Mouse (Mus musculus): Measurements from ENCODE around the gene Nubpl. TPM values are rescaled to one million over a fixed set of nuclear protein-coding genes. Genes with fewer than 3 reads are reported as not detected.

The Nubpl gene
- polyA plus RNA-seq, 1 experiment from 2014 or later, result 8.5 TPM

- Histone ChIP-seq H3K4me2 (no peak overlapping the region), H3K36me3 (no peaks in the 10 kb centered on the region), H3K9ac (no peak overlapping the region), H3K27me3 (no peaks in the 10 kb centered on the region), H3K4me1 (replicated peaks) (no peaks in the 10 kb centered on the region), H3K9me3 (no peaks in the 10 kb centered on the region), H3K27ac (no peak overlapping the region), H3K4me3 (no peak overlapping the region)
- WGBS, result 89% methylated on average over 2 of the region's 2 CpGs
- ATAC-seq (ENCODE audit: low FRiP score), result no peak
Measured at GRCm38 (mm10) chr12:52302961-52303360, 205.4 kb downstream of the Nubpl start.

DNA sequence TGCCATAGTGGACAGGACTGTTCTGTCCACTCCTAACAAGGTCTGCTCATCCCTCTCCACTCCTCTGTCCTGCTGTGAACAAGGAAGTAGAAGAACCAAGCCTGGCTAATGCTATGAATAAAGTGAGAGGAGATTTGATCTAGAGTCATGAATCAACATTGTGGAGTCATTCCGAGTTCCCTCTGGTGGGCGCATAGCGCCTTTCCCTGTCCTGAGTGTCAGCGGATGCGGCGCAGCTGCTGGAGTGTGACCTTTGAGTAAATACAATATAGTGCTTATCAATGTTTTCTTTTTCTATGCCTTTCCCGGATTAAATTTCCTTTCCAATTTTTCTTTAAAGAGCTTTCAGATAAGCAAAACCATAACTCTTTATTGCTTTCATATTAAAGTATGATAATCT lies 208.8 kb downstream of the Nubpl start:
- Histone ChIP-seq H3K9me3 (no peaks in the 10 kb centered on the region), H3K27ac (no peak overlapping the region), H3K4me2 (no peak overlapping the region), H3K27me3 (no peaks in the 10 kb centered on the region), H3K4me1 (replicated peaks) (no peaks in the 10 kb centered on the region), H3K4me3 (no peak overlapping the region), H3K9ac (no peak overlapping the region), H3K36me3 (no peaks in the 10 kb centered on the region)
- WGBS, result 93% methylated on average over 7 of the region's 7 CpGs
- ATAC-seq (ENCODE audit: low FRiP score), result no peak

DNA sequence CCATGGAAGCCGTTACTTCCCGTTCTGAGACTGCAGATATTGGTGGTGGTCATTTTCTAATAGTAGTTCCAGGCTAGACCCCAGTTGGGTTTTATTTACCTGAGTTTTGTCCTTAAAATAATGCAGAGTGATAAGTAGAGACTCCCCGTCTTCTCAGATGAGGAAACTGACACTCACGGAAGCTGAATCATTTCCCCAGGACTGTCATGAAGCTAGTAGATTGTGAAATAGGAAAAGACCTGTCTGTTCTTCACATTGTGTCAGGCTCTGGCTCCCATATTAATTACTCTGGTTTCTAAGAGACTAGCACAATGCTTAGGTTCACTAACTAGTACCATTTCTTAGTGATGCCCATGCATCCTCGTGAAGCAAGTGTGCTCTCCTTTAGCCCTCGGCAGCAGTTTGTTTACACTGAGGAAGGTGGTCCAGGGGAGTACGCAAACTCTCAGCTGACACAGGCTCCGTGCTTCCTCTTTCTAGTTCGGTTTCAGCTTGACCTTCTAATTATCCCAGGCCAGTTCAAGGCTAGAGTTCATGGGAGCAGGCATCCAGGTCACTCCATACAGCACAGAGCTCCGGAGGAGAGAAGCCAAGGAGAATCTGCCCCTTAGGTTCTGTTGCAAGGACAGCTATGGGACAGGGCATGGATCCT lies 209.9 kb downstream of the Nubpl start:
- H3K36me3 ChIP-seq, result no peaks in the 10 kb centered on the region
- H3K4me3 ChIP-seq, result no peak overlapping the region
- no peaks in the 10 kb centered on the region for H3K27me3 ChIP-seq
- WGBS, result 82% methylated on average over 10 of the region's 10 CpGs
- H3K9ac ChIP-seq, result no peak overlapping the region
- no peaks in the 10 kb centered on the region for H3K9me3 ChIP-seq
- no peak overlapping the region for H3K27ac ChIP-seq
- H3K4me2 ChIP-seq, result no peak overlapping the region
- H3K4me1 ChIP-seq (replicated peaks), result no peaks in the 10 kb centered on the region
- ATAC-seq (ENCODE audit: low FRiP score), result no peak

GRCm38 (mm10) chr12:52308628-52309027 lies 211.1 kb downstream of the Nubpl start:
- 95% methylated on average over 7 of the region's 7 CpGs for WGBS
- H3K4me3 ChIP-seq, result no peak overlapping the region
- no peaks in the 10 kb centered on the region for H3K4me1 ChIP-seq (replicated peaks)
- H3K9ac ChIP-seq, result no peak overlapping the region
- H3K4me2 ChIP-seq, result no peak overlapping the region
- no peaks in the 10 kb centered on the region for H3K9me3 ChIP-seq
- H3K27me3 ChIP-seq, result no peaks in the 10 kb centered on the region
- ATAC-seq (ENCODE audit: low FRiP score), result no peak
- no peaks in the 10 kb centered on the region for H3K36me3 ChIP-seq
- H3K27ac ChIP-seq, result no peak overlapping the region

- H3K4me3 ChIP-seq, result no peak overlapping the region
- H3K4me1 ChIP-seq (replicated peaks), result no peaks in the 10 kb centered on the region
- no peaks in the 10 kb centered on the region for H3K27me3 ChIP-seq
- no peaks in the 10 kb centered on the region for H3K9me3 ChIP-seq
- H3K4me2 ChIP-seq, result no peak overlapping the region
- no peak overlapping the region for H3K9ac ChIP-seq
- ATAC-seq (ENCODE audit: low FRiP score), result no peak
- no peaks in the 10 kb centered on the region for H3K36me3 ChIP-seq
- WGBS, result 93% methylated on average over 3 of the region's 3 CpGs
- no peak overlapping the region for H3K27ac ChIP-seq
Measured at GRCm38 (mm10) chr12:52314818-52315217, 217.3 kb downstream of the Nubpl start.

- Histone ChIP-seq H3K4me1 (replicated peaks) (no peaks in the 10 kb centered on the region), H3K4me3 (no peak overlapping the region), H3K27ac (no peak overlapping the region), H3K36me3 (no peaks in the 10 kb centered on the region), H3K9me3 (no peaks in the 10 kb centered on the region), H3K27me3 (no peaks in the 10 kb centered on the region), H3K9ac (no peak overlapping the region), H3K4me2 (no peak overlapping the region)
- no peak for ATAC-seq (ENCODE audit: low FRiP score)
- 83% methylated on average over 6 of the region's 6 CpGs for WGBS
Measured at GRCm38 (mm10) chr12:52317635-52318034, 220.1 kb downstream of the Nubpl start.

- no peak for ATAC-seq (ENCODE audit: low FRiP score)
- no peaks in the 10 kb centered on the region for H3K4me1 ChIP-seq (replicated peaks)
- H3K27me3 ChIP-seq, result no peaks in the 10 kb centered on the region
- H3K4me2 ChIP-seq, result no peak overlapping the region
- 69% methylated on average over 9 of the region's 9 CpGs for WGBS
- no peaks in the 10 kb centered on the region for H3K36me3 ChIP-seq
- H3K9ac ChIP-seq, result no peak overlapping the region
- H3K9me3 ChIP-seq, result no peaks in the 10 kb centered on the region
- H3K27ac ChIP-seq, result no peak overlapping the region
- no peak overlapping the region for H3K4me3 ChIP-seq
Measured at GRCm38 (mm10) chr12:52318426-52318825, 220.9 kb downstream of the Nubpl start.

- 89% methylated on average over 6 of the region's 6 CpGs for WGBS
- no peaks in the 10 kb centered on the region for H3K4me1 ChIP-seq (replicated peaks)
- ATAC-seq (ENCODE audit: low FRiP score), result no peak
- no peak overlapping the region for H3K27ac ChIP-seq
- no peaks in the 10 kb centered on the region for H3K27me3 ChIP-seq
- no peak overlapping the region for H3K4me2 ChIP-seq
- no peak overlapping the region for H3K4me3 ChIP-seq
- H3K36me3 ChIP-seq, result no peaks in the 10 kb centered on the region
- H3K9ac ChIP-seq, result no peak overlapping the region
- no peaks in the 10 kb centered on the region for H3K9me3 ChIP-seq
Measured at GRCm38 (mm10) chr12:52319156-52319555, 221.6 kb downstream of the Nubpl start.

DNA sequence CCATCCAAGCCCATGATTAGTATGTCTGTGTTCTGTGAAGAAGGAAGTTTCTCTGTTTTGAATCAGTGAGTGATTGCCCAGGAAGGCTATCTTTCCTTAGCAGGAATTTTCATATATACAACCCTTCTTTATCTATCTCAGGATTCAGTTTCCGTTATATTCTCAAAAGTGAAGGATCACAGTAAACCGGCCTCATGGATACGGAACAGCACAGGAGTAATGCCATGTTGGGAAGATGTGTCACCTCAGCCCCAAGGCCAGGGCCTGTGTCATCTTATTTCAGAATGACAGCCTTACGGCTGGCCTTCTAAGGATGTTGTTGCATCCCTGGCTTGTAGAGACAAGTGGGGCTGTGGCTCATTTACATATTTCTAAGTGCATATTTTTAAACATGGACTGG lies 231.0 kb downstream of the Nubpl start:
- H3K9me3 ChIP-seq, result no peaks in the 10 kb centered on the region
- WGBS, result 87% methylated on average over 4 of the region's 4 CpGs
- H3K9ac ChIP-seq, result no peak overlapping the region
- H3K4me2 ChIP-seq, result no peak overlapping the region
- 0 out of 2 replicates have a peak, but pooled peaks cover 6% of the 10 kb centered on the region for H3K27me3 ChIP-seq
- ATAC-seq (ENCODE audit: low FRiP score), result no peak
- no peak overlapping the region for H3K4me3 ChIP-seq
- H3K36me3 ChIP-seq, result no peaks in the 10 kb centered on the region
- no peak overlapping the region for H3K27ac ChIP-seq
- H3K4me1 ChIP-seq (replicated peaks), result no peaks in the 10 kb centered on the region

DNA sequence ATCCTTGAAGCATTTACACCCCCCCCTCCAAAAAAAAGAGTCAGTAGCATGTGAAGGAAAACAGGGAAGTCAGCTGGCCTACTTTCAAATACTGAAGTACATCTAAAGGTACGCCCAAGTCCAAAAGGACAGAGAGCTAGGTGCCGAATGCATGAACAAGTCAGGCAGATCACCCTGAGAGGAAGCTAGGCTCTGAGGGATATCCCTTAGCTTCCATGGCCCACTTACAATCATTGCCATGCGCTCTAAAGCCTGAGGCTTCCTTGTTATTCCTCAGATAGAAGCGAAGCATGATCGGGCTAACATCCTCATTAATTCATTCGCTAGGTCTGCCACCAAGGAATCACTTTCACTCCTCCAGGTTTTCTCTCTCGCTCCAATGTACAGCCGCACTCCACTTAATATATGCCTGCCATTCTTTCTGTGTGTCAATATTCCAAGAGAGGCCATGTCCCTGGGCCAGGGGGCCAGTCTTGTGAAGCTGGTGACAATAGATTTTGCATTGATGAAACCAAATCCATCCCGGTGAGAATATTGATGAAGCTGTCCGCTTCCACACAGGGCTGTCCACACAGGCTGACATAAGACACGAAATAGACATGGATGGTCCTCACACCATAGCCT lies 237.7 kb downstream of the Nubpl start:
- no peak overlapping the region for H3K9ac ChIP-seq
- H3K27ac ChIP-seq, result no peak overlapping the region
- H3K4me2 ChIP-seq, result no peak overlapping the region
- no peak for ATAC-seq (ENCODE audit: low FRiP score)
- 0 out of 2 replicates have a peak, but pooled peaks cover 6% of the 10 kb centered on the region for H3K27me3 ChIP-seq
- no peak overlapping the region for H3K4me3 ChIP-seq
- no peaks in the 10 kb centered on the region for H3K36me3 ChIP-seq
- no peaks in the 10 kb centered on the region; the same call in 1 of the 2 replicates for H3K4me1 ChIP-seq (replicated peaks)
- WGBS, result 68% methylated on average over 11 of the region's 11 CpGs
- H3K9me3 ChIP-seq, result no peaks in the 10 kb centered on the region

GRCm38 (mm10) chr12:52338136-52338753 lies 240.7 kb downstream of the Nubpl start:
- Histone ChIP-seq H3K27ac (no peak overlapping the region), H3K27me3 (no peaks in the 10 kb centered on the region), H3K9me3 (no peaks in the 10 kb centered on the region), H3K4me1 (replicated peaks) (no peaks in the 10 kb centered on the region; the same call in 1 of the 2 replicates), H3K4me3 (no peak overlapping the region), H3K4me2 (no peak overlapping the region), H3K9ac (no peak overlapping the region), H3K36me3 (no peaks in the 10 kb centered on the region)
- 87% methylated on average over 2 of the region's 2 CpGs for WGBS
- no peak for ATAC-seq (ENCODE audit: low FRiP score)

DNA sequence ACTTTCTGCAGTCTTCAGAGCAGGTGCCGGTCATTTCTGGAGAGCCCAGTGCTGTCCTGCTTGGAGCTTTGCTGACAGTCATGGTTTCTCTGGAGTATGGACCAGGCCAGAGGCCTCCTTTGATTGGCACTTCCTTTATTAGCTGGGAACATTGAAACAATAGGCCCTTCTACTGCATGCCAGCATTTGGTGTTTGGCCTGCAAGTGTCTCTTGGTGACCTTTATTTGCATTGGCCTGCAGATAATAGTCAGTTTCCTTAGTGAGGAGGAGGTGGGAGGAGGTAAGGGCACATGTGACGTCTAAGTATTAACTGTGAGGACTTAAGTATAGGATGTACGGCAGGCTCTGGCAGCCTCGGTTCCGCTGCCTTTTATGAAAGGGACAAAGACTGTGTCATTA lies 249.1 kb downstream of the Nubpl start:
- H3K9me3 ChIP-seq, result no peaks in the 10 kb centered on the region
- peak; percentile 61; the same call in 1 of the 2 replicates for ATAC-seq (ENCODE audit: low FRiP score)
- H3K4me1 ChIP-seq (replicated peaks), result peaks cover 4% of the 10 kb centered on the region; the same call in 1 of the 2 replicates
- H3K36me3 ChIP-seq, result no peaks in the 10 kb centered on the region
- no peak overlapping the region for H3K27ac ChIP-seq
- no peaks in the 10 kb centered on the region for H3K27me3 ChIP-seq
- no peak overlapping the region for H3K4me2 ChIP-seq
- 23% methylated on average over 5 of the region's 5 CpGs for WGBS
- no peak overlapping the region for H3K9ac ChIP-seq
- no peak overlapping the region for H3K4me3 ChIP-seq

DNA sequence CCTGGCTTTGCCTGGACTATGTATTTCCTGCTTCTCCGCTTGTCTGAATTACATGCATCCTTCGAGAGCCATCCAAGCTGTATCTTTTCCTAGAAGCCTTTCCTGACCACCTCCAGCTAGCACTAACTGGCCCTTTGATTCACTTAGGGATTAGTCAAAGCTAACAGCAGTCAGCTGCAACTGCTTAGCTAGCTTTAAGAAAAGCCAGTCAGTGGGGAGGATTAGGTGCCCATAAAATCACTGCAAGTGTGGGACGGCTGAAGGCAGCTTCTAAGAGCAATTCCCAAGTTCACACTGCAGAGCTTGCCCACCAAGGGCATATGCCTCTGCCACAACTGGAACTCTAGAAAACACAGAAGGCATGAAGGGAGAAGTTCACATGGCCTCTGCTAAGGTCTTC lies 252.7 kb downstream of the Nubpl start:
- Histone ChIP-seq H3K27ac (no peak overlapping the region), H3K4me1 (replicated peaks) (peaks cover 4% of the 10 kb centered on the region; the same call in 1 of the 2 replicates), H3K9me3 (no peaks in the 10 kb centered on the region), H3K9ac (no peak overlapping the region), H3K4me2 (no peak overlapping the region), H3K36me3 (no peaks in the 10 kb centered on the region), H3K27me3 (no peaks in the 10 kb centered on the region), H3K4me3 (no peak overlapping the region)
- no peak for ATAC-seq (ENCODE audit: low FRiP score)
- WGBS, result 84% methylated on average over 3 of the region's 3 CpGs

All from hindbrain, embryonic 13.5 days (tissue).